Mouse (Mus musculus) midbrain, postnatal 0 days (tissue): ENCODE data around the gene Sox10. TPM values are rescaled to one million over a fixed set of nuclear protein-coding genes. Genes with fewer than 3 reads are reported as not detected.

Experiments used
- ATAC-seq: fragments of 200-750 bp; cut with Nextera tagmentation; 2 replicates; pipeline ENCODE4 v1.8.0; 2017; ENCODE audit warnings: moderate number of reproducible peaks, mild to moderate bottlenecking, moderate TSS enrichment, moderate library complexity; ENCODE audit not compliant: low FRiP score
- DNase-seq: peaks from one replicate; pipeline ENCODE4 v3.0.0-alpha.2; 2015; ENCODE audit warnings: low spot score
- H3K27ac ChIP-seq: fragments of 300-500 bp; sonication (generic); 2 replicates; pipeline ENCODE4 v1.5.1; 2014; ENCODE audit warnings: low read depth, mild to moderate bottlenecking, low read length, mixed read lengths
- H3K27me3 ChIP-seq: fragments of 300-500 bp; sonication (generic); 2 replicates; pipeline ENCODE4 v1.6.1; 2014; ENCODE audit warnings: low read length, control low read depth, mixed read lengths; ENCODE audit not compliant: insufficient read depth
- H3K36me3 ChIP-seq: fragments of 300-500 bp; sonication (generic); 2 replicates; pipeline ENCODE4 v1.6.1; 2014; ENCODE audit warnings: low read length, control low read depth, mixed read lengths; ENCODE audit not compliant: insufficient read depth
- H3K4me1 ChIP-seq: fragments of 300-500 bp; sonication (generic); 2 replicates; pipeline ENCODE4 v1.6.1; 2014; ENCODE audit warnings: mild to moderate bottlenecking, control low read depth, antibody characterized with exemption, low read length, mixed read lengths; ENCODE audit not compliant: insufficient read depth
- H3K4me2 ChIP-seq: fragments of 300-500 bp; sonication (generic); 2 replicates; pipeline ENCODE4 v1.6.1; 2014; ENCODE audit warnings: low read depth, mild to moderate bottlenecking, low read length, mixed read lengths; ENCODE audit not compliant: poor library complexity, severe bottlenecking
- H3K4me3 ChIP-seq: fragments of 300-500 bp; sonication (generic); 2 replicates; pipeline ENCODE4 v1.5.1; 2014; ENCODE audit warnings: low read depth, mild to moderate bottlenecking, low read length, moderate library complexity
- H3K9ac ChIP-seq: fragments of 300-500 bp; sonication (generic); replicated peaks from 2 replicates; pipeline ENCODE4 v1.6.1; 2014; ENCODE audit warnings: mild to moderate bottlenecking, low read length, moderate library complexity, mixed read lengths; ENCODE audit not compliant: poor library complexity, severe bottlenecking
- H3K9me3 ChIP-seq: fragments of 300-500 bp; sonication (generic); 2 replicates; pipeline ENCODE4 v1.6.1; 2016; ENCODE audit warnings: low read length, control low read depth
- CTCF ChIP-seq: IDR thresholded peaks from 2 replicates; pipeline ENCODE4 v1.5.1; 2016; ENCODE audit warnings: antibody characterized with exemption, mild to moderate bottlenecking
- WGBS: fragments of 180-500 bp; shearing (Covaris S2); extraction: QIAGEN DNeasy Blood & Tissue Kit; methylation state at CpG from one replicate; pipeline ENCODE4 v1.1.7; 2014; 5-methylcytosine and 5-hydroxymethylcytosine counted together
- polyA plus RNA-seq: library from polyadenylated mRNA; unstranded; fragments of >200 nt; fragmentation: Nextera tagmentation; extraction: Ambion mirVana; gene quantifications from 2 replicates; pipeline ENCODE4 v1.2.1, GENCODE M21; 2015
- total RNA-seq: library from RNA; depleted of rRNA; stranded (reverse); fragments of >200 nt; gene quantifications from 2 replicates; pipeline ENCODE4 v1.2.3, GENCODE M21; 2014

Gene Sox10
- total and polyA plus RNA-seq, 2 experiments from 2014 or later = 6.8 to 19.2 TPM

DNA sequence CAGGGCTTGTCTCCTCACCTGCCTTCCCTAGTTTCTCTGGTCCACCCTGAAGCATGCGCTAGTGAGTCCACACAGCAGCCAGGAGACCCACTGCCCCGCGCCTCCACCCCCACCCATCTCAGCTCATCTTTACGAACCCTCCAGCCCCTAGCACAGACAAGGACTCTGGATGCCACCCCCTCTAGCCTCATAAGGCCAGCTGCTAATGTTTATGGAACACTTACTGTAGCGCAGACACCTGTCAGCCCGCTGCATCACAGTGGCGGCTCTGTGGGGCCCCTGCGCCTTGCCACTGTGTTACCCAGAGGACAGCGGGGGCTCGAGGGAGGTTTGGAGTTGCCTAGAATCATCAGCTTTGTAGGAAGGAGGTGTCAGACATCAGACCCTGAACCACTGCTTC lies 37.5 kb upstream of the Sox10 start:
- no peak for TF ChIP-seq CTCF
- Histone ChIP-seq H3K9ac (no peak overlapping the region), H3K27ac (peak overlapping the region; percentile 57; the same call in 1 of the 2 replicates), H3K36me3 (no peaks in the 10 kb centered on the region), H3K4me3 (no peak overlapping the region), H3K27me3 (no peaks in the 10 kb centered on the region), H3K4me2 (no peak overlapping the region), H3K4me1 (no peaks in the 10 kb centered on the region), H3K9me3 (no peaks in the 10 kb centered on the region)
- DNase-seq = peak; percentile 47
- no peak for ATAC-seq
- WGBS = 33% methylated on average over 10 of the region's 10 CpGs

- H3K4me1 ChIP-seq = no peaks in the 10 kb centered on the region
- WGBS = 12% methylated on average over 13 of the region's 13 CpGs
- no peak for TF ChIP-seq CTCF
- DNase-seq (peak; percentile 62), ATAC-seq (peak; percentile 75)
- no peaks in the 10 kb centered on the region for H3K27me3 ChIP-seq
- no peak overlapping the region; the same call in 1 of the 2 replicates for H3K27ac ChIP-seq
- no peaks in the 10 kb centered on the region for H3K9me3 ChIP-seq
- no peaks in the 10 kb centered on the region for H3K36me3 ChIP-seq
- H3K9ac ChIP-seq = no peak overlapping the region
- H3K4me2 ChIP-seq = no peak overlapping the region
- no peak overlapping the region for H3K4me3 ChIP-seq
Observed at GRCm38 (mm10) chr15:79201491-79202150, 36.6 kb upstream of the Sox10 start.

- no peaks in the 10 kb centered on the region for H3K9me3 ChIP-seq
- no peak overlapping the region for H3K4me3 ChIP-seq
- H3K27me3 ChIP-seq = no peaks in the 10 kb centered on the region
- no peak overlapping the region for H3K4me2 ChIP-seq
- 95% methylated on average over 12 of the region's 12 CpGs for WGBS
- H3K4me1 ChIP-seq = no peaks in the 10 kb centered on the region
- no peak overlapping the region for H3K27ac ChIP-seq
- H3K9ac ChIP-seq = no peak overlapping the region
- ATAC-seq = no peak
- H3K36me3 ChIP-seq = no peaks in the 10 kb centered on the region
- DNase-seq = no peak
- no peak for TF ChIP-seq CTCF
Observed at GRCm38 (mm10) chr15:79199390-79199976, 34.4 kb upstream of the Sox10 start.

- ATAC-seq = no peak
- 90% methylated on average over 8 of the region's 8 CpGs for WGBS
- Histone ChIP-seq H3K9me3 (no peaks in the 10 kb centered on the region), H3K27ac (no peak overlapping the region), H3K4me3 (no peak overlapping the region), H3K4me2 (no peak overlapping the region), H3K27me3 (no peaks in the 10 kb centered on the region), H3K36me3 (no peaks in the 10 kb centered on the region), H3K4me1 (peaks cover 9% of the 10 kb centered on the region; the same call in 1 of the 2 replicates), H3K9ac (no peak overlapping the region)
- TF ChIP-seq CTCF = no peak
- DNase-seq = no peak
Observed at GRCm38 (mm10) chr15:79195492-79195891, 30.5 kb upstream of the Sox10 start.

DNA sequence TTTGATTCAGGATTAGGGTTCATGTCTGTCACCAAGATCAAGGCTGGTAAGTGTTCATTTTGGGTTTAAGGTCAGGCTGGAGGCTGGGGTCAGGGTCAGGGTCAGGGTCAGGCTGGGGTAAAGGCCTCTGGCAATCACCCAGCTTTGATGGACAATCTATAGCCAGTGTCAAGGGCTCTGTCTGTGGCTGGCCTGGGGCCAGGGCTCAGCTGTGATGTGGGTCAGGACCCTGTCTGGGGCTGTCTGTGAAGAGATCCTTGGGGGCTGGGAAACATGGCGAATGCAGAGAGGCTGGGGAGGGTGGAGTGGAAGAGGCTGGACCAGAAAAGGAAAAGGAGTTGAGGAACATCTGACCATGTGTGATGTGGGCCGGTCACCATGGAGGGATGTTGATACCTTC lies 29.9 kb upstream of the Sox10 start:
- Histone ChIP-seq H3K27ac (no peak overlapping the region), H3K27me3 (no peaks in the 10 kb centered on the region), H3K4me1 (peaks cover 9% of the 10 kb centered on the region; the same call in 1 of the 2 replicates), H3K36me3 (no peaks in the 10 kb centered on the region), H3K4me3 (no peak overlapping the region), H3K4me2 (no peak overlapping the region), H3K9ac (no peak overlapping the region), H3K9me3 (no peaks in the 10 kb centered on the region)
- TF ChIP-seq CTCF = no peak
- WGBS = 81% methylated on average over 2 of the region's 2 CpGs
- DNase-seq (no peak), ATAC-seq (no peak)

- no peak for DNase-seq
- ATAC-seq = no peak
- H3K36me3 ChIP-seq = no peaks in the 10 kb centered on the region
- no peak overlapping the region for H3K9ac ChIP-seq
- H3K4me2 ChIP-seq = no peak overlapping the region
- no peaks in the 10 kb centered on the region for H3K9me3 ChIP-seq
- no peak for TF ChIP-seq CTCF
- H3K4me3 ChIP-seq = no peak overlapping the region
- H3K27me3 ChIP-seq = no peaks in the 10 kb centered on the region
- WGBS = 79% methylated on average over 9 of the region's 9 CpGs
- H3K27ac ChIP-seq = peak overlapping the region; percentile 80
- H3K4me1 ChIP-seq = peaks cover 9% of the 10 kb centered on the region; the same call in 1 of the 2 replicates
Observed at GRCm38 (mm10) chr15:79194048-79194447, 29.0 kb upstream of the Sox10 start.
